13 mouse cellular contexts compared by ENCODE assay signal in genomic region chr12:84625116-84625515, GRCm38 (mm10). TPM values are rescaled to one million over a fixed set of nuclear protein-coding genes. Genes with fewer than 3 reads are reported as not detected.
DNase-seq lines count a peak whose midpoint lies in the region; ATAC-seq and TF ChIP-seq lines count a peak whose summit lies in the region.
"Had no signal": no experiment of that assay in that cellular context is flagged by ENCODE, and none has a peak within 500 bp of the region (broad histone marks: within the 10 kb centered on the region; RNA-seq: fewer than 3 reads in every experiment).

No protein-coding gene starts in this region.

- intact Hi-C loops in heart, postnatal 14 days (cut with DNase I), result no loop called here

- no peak overlapping the region for H3K4me3 ChIP-seq in heart, embryonic 12.5 days
- H3K4me3 ChIP-seq in ES-E14 (ENCODE audit: insufficient read depth in 1 of 2, low read depth in 1 of 2, low read length in 2 of 2, poor library complexity in 1 of 2, severe bottlenecking in 1 of 2), result peak overlapping the region in 1 of 2 experiments; percentile 14; a peak in 2 of 4 replicates
- H3K4me3 ChIP-seq in forebrain, embryonic 14.5 days (ENCODE audit: low read depth, low read length), result no peak overlapping the region
- peak overlapping the region; percentile 18; the same call in 1 of the 2 replicates for H3K4me3 ChIP-seq in midbrain, embryonic 12.5 days

- no peaks in the 10 kb centered on the region for H3K9me3 ChIP-seq in heart, embryonic 12.5 days (replicated peaks)
- H3K9me3 ChIP-seq in ES-E14 (ENCODE audit: control insufficient read depth, insufficient read depth, low read depth, low read length), result no peaks in the 10 kb centered on the region
- H3K9me3 ChIP-seq in forebrain, embryonic 14.5 days (replicated peaks; ENCODE audit: control insufficient read depth, low read length), result no peaks in the 10 kb centered on the region
- H3K9me3 ChIP-seq in midbrain, embryonic 12.5 days, result no peaks in the 10 kb centered on the region

- no peak overlapping the region for H3K9ac ChIP-seq in heart, embryonic 12.5 days
- H3K9ac ChIP-seq in ES-E14 (ENCODE audit: insufficient read depth, low read depth, low read length, poor library complexity, severe bottlenecking), result no peak overlapping the region
- H3K9ac ChIP-seq in forebrain, embryonic 14.5 days (ENCODE audit: low read length), result peak overlapping the region; percentile 41; the same call in 1 of the 2 replicates
- no peak overlapping the region; the same call in 1 of the 2 replicates for H3K9ac ChIP-seq in midbrain, embryonic 12.5 days (replicated peaks)

- no peak overlapping the region for H3K27ac ChIP-seq in heart, embryonic 12.5 days (ENCODE audit: poor library complexity, severe bottlenecking)
- peak overlapping the region; percentile 5; the same call in 1 of the 2 replicates for H3K27ac ChIP-seq in ES-E14 (ENCODE audit: insufficient read depth, low read depth, low read length, poor library complexity, severe bottlenecking)
- peak overlapping the region; percentile 52; the same call in 1 of the 2 replicates for H3K27ac ChIP-seq in forebrain, embryonic 14.5 days (ENCODE audit: low read depth, low read length)
- no peak overlapping the region for H3K27ac ChIP-seq in midbrain, embryonic 12.5 days (replicated peaks)

- peak overlapping the region; percentile 23 for H3K4me2 ChIP-seq in heart, embryonic 12.5 days
- H3K4me2 ChIP-seq in forebrain, embryonic 14.5 days (ENCODE audit: low read length), result peak overlapping the region; percentile 33
- peak overlapping the region; percentile 33 for H3K4me2 ChIP-seq in midbrain, embryonic 12.5 days (replicated peaks)

- 6% methylated on average over 9 of the region's 9 CpGs for WGBS in heart, embryonic 12.5 days
- WGBS in forebrain, embryonic 14.5 days, result 2% methylated on average over 9 of the region's 9 CpGs
- WGBS in midbrain, embryonic 12.5 days, result 2% methylated on average over 9 of the region's 9 CpGs

- no peak for DNase-seq in heart, postnatal 14 days
- no peak for DNase-seq in ES-E14 (ENCODE audit: low read depth, low spot score)
- peak; percentile 72 for DNase-seq in forebrain, embryonic 14.5 days (ENCODE audit: low spot score)
- DNase-seq in lung, postnatal 14 days, result no peak
- DNase-seq in B cell, adult 2 months, result no peak
- DNase-seq: adrenal gland, postnatal 14 days; lung, adult 2 months had no signal

- no peak for ATAC-seq in heart, embryonic 12.5 days (ENCODE audit: insufficient number of reproducible peaks, low FRiP score)
- peak; percentile 74 for ATAC-seq in forebrain, embryonic 14.5 days
- no peak for ATAC-seq in midbrain, embryonic 12.5 days (ENCODE audit: low FRiP score, low read depth)
- ATAC-seq in activated CD4-positive, CD25-positive, alpha-beta regulatory T cell, adult 4 months, result no peak

- peaks cover 15% of the 10 kb centered on the region for H3K27me3 ChIP-seq in heart, embryonic 12.5 days (replicated peaks)
- no peaks in the 10 kb centered on the region for H3K27me3 ChIP-seq in forebrain, embryonic 14.5 days (replicated peaks; ENCODE audit: control insufficient read depth, insufficient read depth, low read length)
- H3K27me3 ChIP-seq in midbrain, embryonic 12.5 days, result peaks cover 10% of the 10 kb centered on the region

- 0 out of 2 replicates have a peak, but pooled peaks cover 4% of the 10 kb centered on the region for H3K4me1 ChIP-seq in heart, embryonic 12.5 days (replicated peaks)
- H3K4me1 ChIP-seq in ES-E14 (ENCODE audit: control insufficient read depth in 2 of 2, insufficient read depth in 2 of 2, low read length in 2 of 2, poor library complexity in 1 of 2), result peaks cover 3 to 4% of the 10 kb centered on the region in 2 experiments; a peak in 2 of 4 replicates
- H3K4me1 ChIP-seq in forebrain, embryonic 14.5 days (ENCODE audit: control insufficient read depth, insufficient read depth, low read length), result peaks cover 6% of the 10 kb centered on the region
- peaks cover 11% of the 10 kb centered on the region; the same call in 1 of the 2 replicates for H3K4me1 ChIP-seq in midbrain, embryonic 12.5 days

- no peaks in the 10 kb centered on the region for H3K36me3 ChIP-seq in heart, embryonic 12.5 days
- no peaks in the 10 kb centered on the region for H3K36me3 ChIP-seq in ES-E14 (ENCODE audit: control insufficient read depth, insufficient read depth, low read length, poor library complexity, severe bottlenecking)
- H3K36me3 ChIP-seq in forebrain, embryonic 14.5 days (ENCODE audit: control insufficient read depth, insufficient read depth, low read length), result no peaks in the 10 kb centered on the region
- no peaks in the 10 kb centered on the region for H3K36me3 ChIP-seq in midbrain, embryonic 12.5 days

- in situ Hi-C loops in ES-E14 (cut with MboI; ENCODE audit: low sequenced_read_pairs in 2 of 2, unreplicated experiment in 2 of 2), result no loop called here

TF ChIP-seq in ES-E14, 5 proteins besides CTCF, POLR2A, EP300 and RAD21:
- no peak for TF ChIP-seq ZNF384 (IDR thresholded peaks at IDR 0.05; ENCODE audit: low read depth, low read length)
- TF ChIP-seq MAFK (IDR thresholded peaks at IDR 0.05; ENCODE audit: insufficient read depth, low read depth, low read length), result no peak
- TF ChIP-seq ZC3H11A (IDR thresholded peaks at IDR 0.05; ENCODE audit: borderline replicate concordance, low read depth, low read length), result no peak
- TF ChIP-seq CHD2 (IDR thresholded peaks at IDR 0.05; ENCODE audit: low read depth, low read length), result no peak

RNA-seq across cellular contexts. Expression of gene Abcd4, which starts 7.9 kb away (rescaled TPM):
- 10.3 and 10.4 TPM in 2 replicates for polyA plus RNA-seq in heart, embryonic 12.5 days (2016; fragmentation: Nextera tagmentation; extraction: Ambion mirVana)
- total RNA-seq in heart, postnatal 14 days (2021), result 1 to 10 TPM; 5.6 to 7.1 TPM
- total RNA-seq in ES-E14 (2012; rRNA removed), result 26.9 and 49.5 TPM in 2 replicates
- 5.2 and 8.3 TPM in 2 replicates for polyA plus RNA-seq in forebrain, embryonic 14.5 days (2014; fragmentation: Nextera tagmentation; extraction: Ambion mirVana)
- 12.1 and 12.3 TPM in 2 replicates for polyA plus RNA-seq in midbrain, embryonic 12.5 days (2016; fragmentation: Nextera tagmentation; extraction: Ambion mirVana)
- 10 to 100 TPM in 1 of 2 experiments, 1 to 10 TPM in 1; 7.8 to 10.3 TPM for polyA plus RNA-seq in activated CD4-positive, CD25-positive, alpha-beta regulatory T cell, adult 4 months (2017; shearing (Covaris generic))

RNA-seq across cellular contexts. Expression of gene Vrtn, which starts 15.7 kb away (rescaled TPM):
- polyA plus RNA-seq in heart, embryonic 12.5 days (2016; fragmentation: Nextera tagmentation; extraction: Ambion mirVana), result not detected in 2 replicates
- not detected for total RNA-seq in heart, postnatal 14 days (2021)
- total RNA-seq in ES-E14 (2012; rRNA removed), result 4.1 and 5.8 TPM in 2 replicates
- not detected in 2 replicates for polyA plus RNA-seq in forebrain, embryonic 14.5 days (2014; fragmentation: Nextera tagmentation; extraction: Ambion mirVana)
- polyA plus RNA-seq in midbrain, embryonic 12.5 days (2016; fragmentation: Nextera tagmentation; extraction: Ambion mirVana), result not detected in 2 replicates
- not detected for polyA plus RNA-seq in activated CD4-positive, CD25-positive, alpha-beta regulatory T cell, adult 4 months (2017; shearing (Covaris generic))
- total RNA-seq: adrenal gland, postnatal 14 days; heart, postnatal 25 days; layer of hippocampus, postnatal 14 days; neutrophil, adult 5-6 weeks had no signal
- polyA plus RNA-seq: lung, adult 2 months had no signal

RNA-seq across cellular contexts. Expression of gene Vsx2, which starts 55.6 kb away (rescaled TPM):
- polyA plus RNA-seq in heart, embryonic 12.5 days (2016; fragmentation: Nextera tagmentation; extraction: Ambion mirVana), result not detected in 2 replicates
- under 1 TPM in 1 of 2 experiments, not detected in 1; 0.07 TPM for total RNA-seq in heart, postnatal 14 days (2021)
- total RNA-seq in ES-E14 (2012; rRNA removed), result 0.05 TPM in 1 of 2 replicates, not detected in the other
- polyA plus RNA-seq in forebrain, embryonic 14.5 days (2014; fragmentation: Nextera tagmentation; extraction: Ambion mirVana), result 0.09 TPM in 1 of 2 replicates, not detected in the other
- 0.84 and 0.92 TPM in 2 replicates for polyA plus RNA-seq in midbrain, embryonic 12.5 days (2016; fragmentation: Nextera tagmentation; extraction: Ambion mirVana)
- polyA plus RNA-seq in activated CD4-positive, CD25-positive, alpha-beta regulatory T cell, adult 4 months (2017; shearing (Covaris generic)), result not detected
- total RNA-seq: adrenal gland, postnatal 14 days; heart, postnatal 25 days; neutrophil, adult 5-6 weeks had no signal
- polyA plus RNA-seq: lung, adult 2 months had no signal

Comparison
In these comparisons a context has a peak if more than half of its experiments do, and no peak if none do; other contexts are left out.
1. H3K27ac ChIP-seq: peak in ES-E14 (single experiment) and forebrain, embryonic 14.5 days (single experiment); none in heart, embryonic 12.5 days (single experiment) and midbrain, embryonic 12.5 days (single experiment).
2. Peak in every context shown above with its lines, with median percentiles within 50 percentile points of each other: H3K4me2 ChIP-seq.